Mouse (Mus musculus) myocyte (in vitro differentiated cells): ENCODE data around the gene Trim26.

Experiments used
- E2F4 ChIP-seq: IDR thresholded peaks from one replicate; pipeline ENCODE4 v1.6.1; 2011; ENCODE audit warnings: mild to moderate bottlenecking, control low read depth, moderate library complexity; ENCODE audit not compliant: insufficient read depth
- MAX ChIP-seq: IDR thresholded peaks from one replicate; pipeline ENCODE4 v1.6.1; 2011; ENCODE audit warnings: low read depth, mild to moderate bottlenecking, control low read depth
- POLR2A ChIP-seq: IDR thresholded peaks from one replicate; pipeline ENCODE4 v1.6.1; 2011; ENCODE audit warnings: low read depth, mild to moderate bottlenecking, control low read depth, moderate library complexity; ENCODE audit not compliant: insufficient read length

DNA sequence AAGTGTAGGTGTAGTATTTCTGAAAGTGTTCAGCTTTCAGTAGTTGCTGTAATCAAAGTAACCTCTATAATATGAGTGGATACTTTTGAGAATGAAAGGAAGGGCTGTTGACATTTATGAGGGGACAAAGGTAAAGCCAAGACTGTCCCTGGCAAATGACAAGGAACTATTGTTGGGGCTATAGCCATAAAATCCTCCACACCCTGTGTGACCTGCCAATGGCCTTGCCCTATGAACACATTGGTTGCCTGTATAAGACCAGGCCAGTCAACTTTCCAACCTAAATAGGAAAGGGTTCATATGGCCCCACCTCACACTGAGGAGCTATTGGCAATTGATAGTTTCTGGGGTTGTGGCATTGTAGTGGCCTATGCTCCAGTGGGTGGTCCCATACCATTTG lies 60.1 kb downstream of the Trim26 start:
- TF ChIP-seq E2F4 (no peak), POLR2A (no peak), MAX (no peak)
